Mouse (Mus musculus) cerebellum, adult (tissue): ENCODE results near the gene Naip2.
"Not testable (repeated sequence)": the region's sequence is repeated elsewhere in the genome, so short reads cannot be mapped to it uniquely, and the experiment has no call there.

Source experiments
- ATAC-seq: cut with Nextera tagmentation; 2 replicates; pipeline ENCODE4 v1.9.2; 2017; ENCODE audit warnings: mild to moderate bottlenecking, moderate library complexity, mixed read lengths; ENCODE audit not compliant: insufficient number of reproducible peaks, low FRiP score, low TSS enrichment

The Naip2 gene

DNA sequence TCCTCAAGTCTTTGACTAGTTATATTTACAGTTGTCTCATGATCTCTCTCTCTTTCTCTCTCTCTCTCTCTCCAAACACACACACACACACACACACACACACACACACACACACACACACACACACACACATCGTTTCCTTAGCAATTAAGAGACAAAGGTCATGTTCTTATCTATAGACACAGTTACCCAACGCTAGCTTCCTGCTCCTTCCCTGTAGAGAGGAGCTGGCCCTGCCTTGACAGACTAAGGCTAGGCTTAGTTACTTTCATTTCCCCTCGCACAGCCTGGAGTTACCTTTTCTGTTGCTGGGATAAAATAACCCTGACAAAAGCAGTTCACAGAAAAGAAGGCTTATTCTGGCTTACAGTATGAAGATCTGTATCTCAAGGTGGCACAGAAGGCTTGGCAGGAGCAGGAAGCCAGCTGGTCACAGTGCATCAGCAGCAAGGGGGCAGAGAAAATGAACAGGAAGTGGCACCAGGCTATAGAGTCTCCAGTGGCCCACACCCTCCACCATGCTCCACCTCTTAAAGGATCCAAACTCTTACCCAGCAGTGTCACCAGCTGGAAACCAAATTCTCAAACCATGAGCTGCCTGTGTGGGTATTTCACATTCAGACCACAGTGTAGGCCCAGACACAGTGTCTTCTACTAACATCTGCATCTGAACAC, at the start of gene Naip2:
Naip2 (minus strand) TSS at position 434 of the 675 bp plus-strand sequence.
- not testable (repeated sequence) for ATAC-seq

DNA sequence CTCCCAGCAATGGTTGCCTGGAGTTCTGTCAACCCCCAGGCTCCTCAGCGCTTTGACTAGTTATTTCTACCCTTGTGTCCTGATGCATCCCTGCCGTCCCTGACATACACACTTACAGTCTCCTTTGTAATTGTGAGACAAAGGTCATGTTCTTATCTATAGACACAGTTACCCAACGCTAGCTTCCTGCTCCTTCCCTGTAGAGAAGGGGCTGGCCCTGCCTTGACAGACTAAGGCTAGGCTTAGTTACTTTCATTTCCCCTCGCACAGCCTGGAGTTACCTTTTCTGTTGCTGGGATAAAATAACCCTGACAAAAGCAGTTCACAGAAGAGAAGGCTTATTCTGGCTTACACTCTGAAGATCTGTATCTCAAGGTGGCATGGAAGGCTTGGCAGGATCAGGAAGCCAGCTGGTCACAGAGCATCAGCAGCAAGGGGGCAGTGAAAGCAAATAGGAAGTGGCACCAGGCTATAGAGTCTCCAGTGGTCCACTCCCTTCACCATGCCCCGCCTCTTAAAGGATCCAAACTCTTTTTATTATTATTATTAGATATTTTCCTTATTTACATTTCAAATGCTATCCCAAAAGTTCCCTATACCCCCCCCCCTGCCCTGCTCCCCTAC, 45.1 kb upstream of the Naip2 start:
- ATAC-seq = not testable (repeated sequence)

DNA sequence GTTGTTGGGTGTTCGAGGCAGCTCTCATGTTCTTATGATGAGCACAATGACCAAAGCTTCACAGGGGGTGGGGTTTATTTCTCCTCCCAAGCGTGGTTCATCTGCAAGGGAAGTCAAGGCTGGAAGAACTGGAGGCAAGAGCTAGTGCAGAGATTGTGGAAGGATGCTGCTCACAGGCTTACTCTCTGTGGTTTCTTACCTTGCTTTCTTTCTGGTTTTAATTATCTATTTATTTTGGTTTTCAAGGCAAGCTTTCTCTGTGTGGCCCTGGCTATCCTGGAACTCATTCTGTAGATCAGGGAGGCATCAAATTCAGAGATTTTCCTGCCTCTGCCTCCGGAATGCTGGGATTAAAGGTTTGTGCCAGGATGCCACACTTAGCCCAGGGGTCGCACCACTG, 44.3 kb upstream of the Naip2 start, which contains the start of gene Naip5:
Naip5 (minus strand) TSS at position 101 of the 400 bp plus-strand sequence.
- not testable (repeated sequence) for ATAC-seq

DNA sequence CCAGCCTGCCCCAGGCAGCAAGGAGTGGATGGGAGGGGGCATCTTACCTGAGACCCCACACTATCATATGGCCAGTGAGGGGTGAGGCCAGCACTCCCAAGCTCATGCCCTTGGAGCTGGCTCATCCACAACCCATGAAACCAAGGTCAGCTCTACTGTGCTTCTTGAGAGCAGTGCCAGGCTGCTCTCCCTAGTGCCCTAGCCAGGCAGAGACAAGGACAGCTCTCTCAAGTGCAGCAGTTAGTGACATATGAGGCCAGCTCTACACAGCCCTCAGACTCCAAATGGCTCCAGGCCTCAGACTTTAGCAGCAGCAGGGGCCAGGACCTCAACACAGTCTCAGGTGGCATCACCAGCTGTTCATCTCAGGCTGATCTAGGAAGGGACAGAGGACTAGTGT, 41.8 kb upstream of the Naip2 start:
- ATAC-seq = no peak

GRCm38 (mm10) chr13:100213683-100214082, 11.8 kb upstream of the Naip2 start:
- not testable (repeated sequence) for ATAC-seq

DNA sequence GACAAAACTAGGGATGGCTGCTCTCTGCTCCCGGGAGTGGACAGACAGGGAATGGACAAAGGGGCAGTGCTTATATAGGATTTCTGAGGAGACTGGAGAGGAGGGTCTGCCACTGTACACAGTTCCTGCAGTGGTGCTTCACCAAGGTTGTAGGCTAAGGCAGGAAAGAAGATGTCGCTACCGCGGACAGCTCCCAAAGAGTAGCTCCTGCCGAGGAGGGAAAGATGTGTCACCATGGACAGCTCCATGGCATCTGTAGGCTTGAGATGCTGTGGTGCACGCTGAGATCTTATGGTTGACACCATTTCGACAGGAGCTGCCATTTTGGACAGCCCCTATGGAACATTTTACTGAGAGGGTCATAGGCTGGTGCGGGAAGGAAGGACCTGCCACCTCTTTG, 8.6 kb upstream of the Naip2 start:
- no peak for ATAC-seq

GRCm38 (mm10) chr13:100203319-100203718, 1.4 kb upstream of the Naip2 start:
- no peak for ATAC-seq

- no peak for ATAC-seq
These were observed 1.1 kb downstream of the Naip2 start for GRCm38 (mm10) chr13:100200778-100201177.

DNA sequence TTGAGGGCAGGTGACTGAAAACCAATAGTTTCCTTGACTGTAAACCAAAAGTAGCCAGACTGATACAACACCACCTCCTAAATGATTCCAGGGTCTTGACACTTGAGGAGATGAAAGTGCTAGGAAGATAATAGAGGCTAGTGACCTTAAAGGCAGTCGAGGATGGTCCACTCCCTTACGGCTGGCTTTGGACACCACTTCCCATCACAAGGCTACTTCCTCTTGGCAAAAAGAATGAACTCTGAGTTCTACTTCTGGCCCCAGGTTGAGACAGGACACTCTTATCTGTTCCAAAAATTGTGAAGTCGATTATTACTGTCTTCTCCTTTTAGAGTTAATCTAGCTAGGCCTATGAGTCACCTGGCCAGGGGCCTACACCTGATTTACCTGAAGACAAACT, 6.5 kb downstream of the Naip2 start:
- no peak for ATAC-seq

- ATAC-seq = not testable (repeated sequence)
These were observed 18.8 kb downstream of the Naip2 start for GRCm38 (mm10) chr13:100183111-100183510.

GRCm38 (mm10) chr13:100174360-100174759, 27.5 kb downstream of the Naip2 start:
- ATAC-seq = not testable (repeated sequence)

GRCm38 (mm10) chr13:100166378-100166777, 35.5 kb downstream of the Naip2 start:
- ATAC-seq = not testable (repeated sequence)

DNA sequence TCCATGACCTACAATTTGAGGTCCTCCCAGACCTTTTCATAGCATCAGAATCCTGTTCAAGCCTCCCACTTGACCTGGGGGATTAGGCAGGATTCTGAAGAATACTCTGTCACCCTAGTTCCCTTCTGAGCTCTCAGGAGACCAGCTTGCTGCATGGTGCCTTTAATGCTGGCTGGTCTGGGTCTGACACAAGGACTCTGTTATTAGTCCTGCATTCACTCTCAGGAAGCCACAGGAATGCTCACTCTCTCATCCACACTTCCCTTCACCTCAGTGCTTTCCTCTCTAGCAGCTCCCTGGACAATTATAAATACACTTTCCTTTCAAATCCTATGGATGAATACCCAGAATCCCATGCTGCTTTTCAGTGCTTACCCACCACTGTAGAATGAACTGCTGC, 39.4 kb downstream of the Naip2 start:
- ATAC-seq = not testable (repeated sequence)

GRCm38 (mm10) chr13:100161171-100161870, 40.6 kb downstream of the Naip2 start:
- ATAC-seq = not testable (repeated sequence)

GRCm38 (mm10) chr13:100156624-100157023, 45.3 kb downstream of the Naip2 start:
- ATAC-seq = no peak

DNA sequence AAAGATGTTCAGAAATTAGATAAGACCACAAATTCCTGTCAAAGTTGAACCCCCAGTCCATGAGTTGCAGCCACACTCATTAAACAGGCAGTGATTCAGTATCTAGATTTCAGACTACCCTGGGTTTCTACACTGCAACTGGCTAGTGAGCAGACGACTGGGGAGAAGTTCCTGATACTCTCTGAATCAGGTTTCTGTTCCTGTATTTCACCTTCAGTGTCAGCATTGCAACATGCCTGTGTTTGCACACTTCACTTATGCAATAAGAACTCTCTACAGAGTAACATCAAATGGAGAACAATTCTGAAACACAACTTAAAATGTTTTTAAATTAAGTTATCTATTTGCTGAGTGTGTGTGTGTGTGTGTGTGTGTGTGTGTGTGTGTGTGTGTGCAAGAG, 49.2 kb downstream of the Naip2 start:
- ATAC-seq = no peak

GRCm38 (mm10) chr13:100141646-100142314, 60.1 kb downstream of the Naip2 start:
- ATAC-seq = no peak

DNA sequence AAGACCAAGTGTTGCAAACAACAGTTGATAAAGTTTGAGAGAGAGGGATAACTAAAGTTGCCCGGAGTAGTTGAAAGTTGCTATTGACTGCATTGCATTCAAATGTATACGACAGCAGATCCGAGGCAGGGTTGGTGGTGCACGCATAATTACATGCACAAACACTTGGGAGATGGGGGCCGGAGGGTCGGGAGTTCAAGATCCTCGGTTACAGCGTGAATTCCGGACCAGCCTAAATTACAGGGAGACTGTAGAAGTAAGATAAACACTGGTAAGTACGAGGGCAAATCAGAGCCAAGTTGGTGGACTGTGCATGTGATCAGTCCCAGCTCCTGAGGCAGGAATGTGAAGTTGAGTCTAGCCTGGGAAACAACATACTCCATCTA, 76.6 kb downstream of the Naip2 start:
- ATAC-seq = no peak

DNA sequence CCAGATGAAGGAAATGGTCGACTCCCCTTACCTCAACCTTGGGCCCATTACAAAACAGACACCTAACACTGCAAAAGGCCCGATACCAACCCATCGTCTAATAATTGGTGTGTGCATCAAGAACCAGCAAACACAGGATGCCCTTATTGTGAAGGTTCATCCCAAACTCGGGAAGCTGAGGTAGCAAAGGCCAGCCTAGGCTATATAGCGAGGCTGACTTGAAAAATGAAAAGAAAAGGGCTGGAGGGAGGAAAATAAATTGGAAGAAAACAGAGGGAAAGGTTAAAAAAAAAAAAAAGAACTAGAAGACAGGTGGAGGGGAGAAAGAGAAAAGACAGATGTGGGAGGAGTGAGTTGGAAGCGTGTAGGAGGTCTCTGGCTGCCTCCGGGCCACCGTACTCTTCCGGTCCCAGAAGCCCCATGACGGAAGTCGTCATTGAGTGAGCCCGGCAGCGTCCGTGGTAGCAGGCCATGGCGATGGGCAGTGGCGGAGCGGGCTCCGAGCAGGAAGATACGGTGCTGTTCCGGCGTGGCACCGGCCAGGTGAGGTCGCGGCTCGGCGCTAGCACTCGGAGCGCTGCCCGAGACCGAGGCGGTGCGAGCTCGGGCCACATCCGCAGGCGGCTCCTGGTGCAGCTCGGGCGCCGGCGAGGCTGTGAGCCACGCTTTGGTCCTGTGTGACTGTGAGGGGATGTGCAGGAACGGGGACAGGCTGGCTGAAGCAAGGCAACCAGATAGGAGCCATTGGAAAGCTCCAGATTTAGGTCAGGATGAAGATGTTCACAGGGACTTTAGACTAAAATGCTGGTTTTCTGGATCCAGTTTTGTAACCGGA, 77.3 kb downstream of the Naip2 start, which contains the start of gene Smn1:
Smn1 (plus strand) TSS at position 430 of the 835 bp plus-strand sequence.
- ATAC-seq = peak; percentile 96

GRCm38 (mm10) chr13:100123970-100124369, 77.9 kb downstream of the Naip2 start:
- peak; percentile 11; the same call in 1 of the 2 replicates for ATAC-seq
